Mouse (Mus musculus): ENCODE measurements around the gene Nhlh1.

DNA sequence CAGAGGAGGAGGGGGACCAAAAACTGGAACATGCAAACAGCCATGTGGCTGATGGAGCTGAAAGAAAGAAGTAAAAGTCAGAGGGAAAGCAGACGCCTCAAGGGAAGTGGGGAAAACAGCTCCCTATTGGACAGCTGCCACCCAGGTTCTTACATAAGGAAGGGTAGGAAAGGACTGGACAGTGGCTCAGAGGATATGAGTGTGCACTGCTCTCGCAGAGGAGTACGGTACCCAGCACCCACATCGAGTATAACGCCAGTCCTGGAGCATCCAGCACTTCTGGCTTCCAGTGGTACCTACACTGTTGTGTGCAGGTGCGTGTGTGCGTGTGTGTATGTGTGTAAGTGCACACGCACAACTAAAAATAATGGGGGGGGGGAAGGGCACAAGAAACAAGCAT, 11.0 kb downstream of the Nhlh1 start:
- no peak for TF ChIP-seq POLR2A (IDR thresholded peaks at IDR 0.05; ENCODE audit: borderline replicate concordance, insufficient read depth, low read length)
- TF ChIP-seq CTCF (IDR thresholded peaks at IDR 0.05; ENCODE audit: borderline replicate concordance, insufficient read depth, low read depth, low read length), result no peak
